14 mouse cellular contexts compared by ENCODE assay signal in genomic region chr4:119938518-119938917, GRCm38 (mm10).
DNase-seq lines count a peak whose midpoint lies in the region; ATAC-seq lines count a peak whose summit lies in the region.
"Had no signal": no experiment of that assay in that cellular context is flagged by ENCODE, and none has a peak within 500 bp of the region (broad histone marks: within the 10 kb centered on the region; RNA-seq: fewer than 3 reads in every experiment).

No protein-coding gene starts in this region.

- peak; percentile 51 for DNase-seq in cerebellum, adult 9-11 months
- no peak for DNase-seq in cerebellum, adult 8-10 months
- DNase-seq in hindbrain, embryonic 11.5 days (ENCODE audit: low spot score), result no peak
- peak; percentile 3 for DNase-seq in right cerebral cortex, postnatal 14 days
- DNase-seq in right cerebral cortex, adult 2 months (ENCODE audit: low spot score in 2 of 2), result no peak
- DNase-seq in lung, postnatal 4 days, result no peak
- no peak for DNase-seq in frontal cortex, postnatal 10 days (ENCODE audit: low spot score in 2 of 2)
- DNase-seq: B cell, adult 2 months; embryo, embryonic 11 days; thymus, adult 18-20 months had no signal

- H3K36me3 ChIP-seq in hindbrain, embryonic 15.5 days, result no peaks in the 10 kb centered on the region
- H3K36me3 ChIP-seq in hindbrain, embryonic 11.5 days (ENCODE audit: control insufficient read depth, insufficient read depth, low read length), result no peaks in the 10 kb centered on the region
- H3K36me3 ChIP-seq: G1E had no signal

- no peaks in the 10 kb centered on the region for H3K27me3 ChIP-seq in hindbrain, embryonic 15.5 days
- no peaks in the 10 kb centered on the region for H3K27me3 ChIP-seq in hindbrain, embryonic 11.5 days (ENCODE audit: control insufficient read depth, insufficient read depth, low read length)

- no peak overlapping the region for H3K9ac ChIP-seq in hindbrain, embryonic 15.5 days
- H3K9ac ChIP-seq in hindbrain, embryonic 11.5 days (ENCODE audit: low read depth, low read length), result no peak overlapping the region
- H3K9ac ChIP-seq: liver, embryonic 14.5 days had no signal

- 66% methylated on average over 4 of the region's 4 CpGs for WGBS in hindbrain, embryonic 15.5 days
- WGBS in hindbrain, embryonic 11.5 days, result 88% methylated on average over 4 of the region's 4 CpGs

- no peak overlapping the region for H3K4me2 ChIP-seq in hindbrain, embryonic 15.5 days
- no peak overlapping the region for H3K4me2 ChIP-seq in hindbrain, embryonic 11.5 days (replicated peaks; ENCODE audit: low read depth, low read length)

- H3K4me1 ChIP-seq in hindbrain, embryonic 15.5 days (replicated peaks), result peaks cover 21% of the 10 kb centered on the region
- H3K4me1 ChIP-seq in hindbrain, embryonic 11.5 days (replicated peaks; ENCODE audit: control insufficient read depth, insufficient read depth, low read length), result no peaks in the 10 kb centered on the region

- no peaks in the 10 kb centered on the region for H3K9me3 ChIP-seq in hindbrain, embryonic 15.5 days
- H3K9me3 ChIP-seq in hindbrain, embryonic 11.5 days (ENCODE audit: control insufficient read depth, low read length), result no peaks in the 10 kb centered on the region

- H3K4me3 ChIP-seq in hindbrain, embryonic 15.5 days, result no peak overlapping the region
- no peak overlapping the region for H3K4me3 ChIP-seq in hindbrain, embryonic 11.5 days (ENCODE audit: low read depth, low read length)
- H3K4me3 ChIP-seq: myocyte had no signal

- no peak for ATAC-seq in hindbrain, embryonic 15.5 days (ENCODE audit: low FRiP score, low read depth)
- no peak for ATAC-seq in hindbrain, embryonic 11.5 days (ENCODE audit: low FRiP score)

- H3K27ac ChIP-seq in hindbrain, embryonic 15.5 days (replicated peaks), result peak overlapping the region; percentile 54; the same call in 1 of the 2 replicates
- no peak overlapping the region for H3K27ac ChIP-seq in hindbrain, embryonic 11.5 days (ENCODE audit: low read depth, low read length)
- H3K27ac ChIP-seq: liver, embryonic 14.5 days had no signal

Comparison
In these comparisons a context has a peak if more than half of its experiments do, and no peak if none do; other contexts are left out.
1. DNase-seq: peak in cerebellum, adult 9-11 months (single experiment) and right cerebral cortex, postnatal 14 days (single experiment); none in cerebellum, adult 8-10 months (single experiment), hindbrain, embryonic 11.5 days (single experiment), right cerebral cortex, adult 2 months (0 of 2), lung, postnatal 4 days (0 of 2) and frontal cortex, postnatal 10 days (0 of 2).